Mouse (Mus musculus) lung, adult 2 months (tissue): ENCODE measurements around the gene Cela1.

Source experiments
- CTCF ChIP-seq: fragments of 200-500 bp; IDR thresholded peaks from 2 replicates; pipeline ENCODE4 v1.5.1; 2011; ENCODE audit warnings: mild to moderate bottlenecking, low read length, control low read depth; ENCODE audit not compliant: insufficient read depth
- POLR2A ChIP-seq: fragments of 200-500 bp; IDR thresholded peaks from 2 replicates; pipeline ENCODE4 v1.6.1; 2011; ENCODE audit warnings: low read depth, mild to moderate bottlenecking, control low read depth, low read length, borderline replicate concordance; ENCODE audit errors: extremely low read depth

- no peak for TF ChIP-seq POLR2A
- no peak for TF ChIP-seq CTCF
Observed at GRCm38 (mm10) chr15:100727834-100728233, 40.1 kb upstream of the Cela1 start.
